Mouse (Mus musculus) B cell, adult (primary cell): ENCODE measurements around the gene Olfr1415. TPM values are rescaled to one million over a fixed set of nuclear protein-coding genes. Genes with fewer than 3 reads are reported as not detected.

Experiments used
- total RNA-seq: library from RNA; stranded (reverse); gene quantifications from 4 replicates; pipeline ENCODE4 v1.2.4, GENCODE M21; 2023; ENCODE audit not compliant: inconsistent age

Olfr1415 gene
- not detected in 4 replicates for total RNA-seq

GRCm38 (mm10) chr1:92496001-92496400 lies at the start of gene Olfr1415:
Gene Olfr1415, minus strand, starts transcription at chr1:92496101.

GRCm38 (mm10) chr1:92518561-92518960 lies 22.7 kb upstream of the Olfr1415 start, which contains the start of gene Olfr1414:
Gene Olfr1414, minus strand, starts transcription at chr1:92518661.

GRCm38 (mm10) chr1:92485013-92485412 lies 10.9 kb downstream of the Olfr1415 start, which contains the start of gene Olfr1416:
Gene Olfr1416, minus strand, starts transcription at chr1:92485113.

GRCm38 (mm10) chr1:92473165-92474041 lies 22.5 kb downstream of the Olfr1415 start, which contains the start of gene Ndufa10:
Gene Ndufa10, minus strand, starts transcription at chr1:92473860.

Other genes with a start within 250 kb of the Olfr1415 start
- 90.6 to 141 TPM (median 102 TPM) in 4 replicates for gene Ndufa10, start 22.2 kb downstream of the Olfr1415 start, total RNA-seq
- gene Olfr1416, start 11.0 kb downstream of the Olfr1415 start, total RNA-seq = not detected in 4 replicates
- gene Olfr1414, start 22.6 kb upstream of the Olfr1415 start, total RNA-seq = not detected in 4 replicates
- gene Olfr1413, start 75.2 kb upstream of the Olfr1415 start, total RNA-seq = not detected in 4 replicates
- not detected in 4 replicates for gene Olfr1412, start 89.7 kb upstream of the Olfr1415 start, total RNA-seq
- gene Olfr1411, start 98.3 kb upstream of the Olfr1415 start, total RNA-seq = not detected in 4 replicates
- not detected in 4 replicates for gene Olfr1410, start 109.7 kb upstream of the Olfr1415 start, total RNA-seq
- not detected in 4 replicates for gene Olfr12, start 121.7 kb upstream of the Olfr1415 start, total RNA-seq
- gene Cops9, start 145.9 kb upstream of the Olfr1415 start, total RNA-seq = 61.9 to 83.1 TPM (median 76.2 TPM) in 4 replicates
- not detected in 4 replicates for gene Otos, start 152.7 kb upstream of the Olfr1415 start, total RNA-seq